Mouse (Mus musculus) CH12.LX (cell line): ENCODE measurements around the gene Golga1.

ENCODE experiments used
- CTCF ChIP-seq, 2 experiments: IDR thresholded peaks in 1 of 2; conservative IDR thresholded peaks in 1 of 2; 2 replicates each; pipeline ENCODE4 v1.5.1; 2011 to 2012; ENCODE audit warnings: low read depth in 2 of 2, low read length in 2 of 2, improper control_type of control experiment in 1 of 2, inconsistent platforms in 1 of 2, mild to moderate bottlenecking in 1 of 2, moderate library complexity in 1 of 2
- E2F4 ChIP-seq: IDR thresholded peaks from 2 replicates; pipeline ENCODE4 v1.6.1; 2011; ENCODE audit warnings: low read depth, low read length, improper control_type of control experiment; ENCODE audit not compliant: insufficient replicate concordance
- EP300 ChIP-seq: IDR thresholded peaks from 2 replicates; pipeline ENCODE4 v1.6.1; 2011; ENCODE audit warnings: low read length, improper control_type of control experiment
- MAZ ChIP-seq: IDR thresholded peaks from 2 replicates; pipeline ENCODE4 v1.6.1; 2012; ENCODE audit warnings: low read depth, mild to moderate bottlenecking, inconsistent platforms, low read length, improper control_type of control experiment, moderate library complexity
- NRF1 ChIP-seq: IDR thresholded peaks from 2 replicates; pipeline ENCODE4 v1.6.1; 2014; ENCODE audit warnings: low read depth, mild to moderate bottlenecking, inconsistent platforms, low read length, improper control_type of control experiment, moderate library complexity
- POLR2A ChIP-seq: IDR thresholded peaks from 2 replicates; pipeline ENCODE4 v1.6.1; 2011; ENCODE audit warnings: low read depth, mild to moderate bottlenecking, improper control_type of control experiment, low read length
- POLR2AphosphoS2 ChIP-seq: IDR thresholded peaks from 2 replicates; pipeline ENCODE4 v1.6.1; 2011; ENCODE audit warnings: low read depth, low read length, improper control_type of control experiment
- RAD21 ChIP-seq: IDR thresholded peaks from 2 replicates; pipeline ENCODE4 v1.6.1; 2011; ENCODE audit warnings: low read depth, mild to moderate bottlenecking, low read length, improper control_type of control experiment, moderate library complexity
- RCOR1 ChIP-seq: conservative IDR thresholded peaks from 2 replicates; pipeline ENCODE4 v1.6.1; 2012; ENCODE audit warnings: low read depth, mild to moderate bottlenecking, inconsistent platforms, low read length, improper control_type of control experiment
- USF1 ChIP-seq: IDR thresholded peaks from 2 replicates; pipeline ENCODE4 v1.6.1; 2014; ENCODE audit warnings: low read depth, mild to moderate bottlenecking, inconsistent platforms, low read length, improper control_type of control experiment
- ZKSCAN1 ChIP-seq: IDR thresholded peaks from 2 replicates; pipeline ENCODE4 v1.6.1; 2012; ENCODE audit warnings: low read depth, inconsistent platforms, low read length, improper control_type of control experiment, borderline replicate concordance

GRCm38 (mm10) chr2:38992452-38992851, 72.9 kb downstream of the Golga1 start:
- TF ChIP-seq POLR2A (no peak), POLR2AphosphoS2 (no peak), E2F4 (no peak), RCOR1 (no peak), NRF1 (no peak), USF1 (no peak), CTCF (conservative IDR thresholded peaks at IDR 0.05 in 1 of 2, IDR thresholded peaks at IDR 0.05 in 1 of 2; ENCODE audit: low read depth in 2 of 2, low read length in 2 of 2) (no peak), EP300 (no peak), ZKSCAN1 (no peak), RAD21 (no peak), MAZ (no peak)
